Mouse (Mus musculus): ENCODE measurements around the gene Defa28.
"Not testable (repeated sequence)": the region's sequence is repeated elsewhere in the genome, so short reads cannot be mapped to it uniquely, and the experiment has no call there.

The Defa28 gene

GRCm38 (mm10) chr8:21582706-21583105 is at the start of gene Defa28:
Gene Defa28, plus strand, starts transcription at chr8:21583006.
- not testable (repeated sequence) for DNase-seq (ENCODE audit: extremely low spot score, low spot score)

GRCm38 (mm10) chr8:21565086-21565485 is 17.7 kb upstream of the Defa28 start, which contains the start of gene Defa37:
Gene Defa37, plus strand, starts transcription at chr8:21565386.
- not testable (repeated sequence) for DNase-seq (ENCODE audit: extremely low spot score, low spot score)

GRCm38 (mm10) chr8:21594408-21594807 is 11.6 kb downstream of the Defa28 start, which contains the start of gene Gm7861:
Gene Gm7861, minus strand, starts transcription at chr8:21594508.
- not testable (repeated sequence) for DNase-seq (ENCODE audit: extremely low spot score, low spot score)

- DNase-seq (ENCODE audit: extremely low spot score, low spot score) = not testable (repeated sequence)
Measured at GRCm38 (mm10) chr8:21617883-21618282, 35.1 kb downstream of the Defa28 start, which contains the start of gene Defa26. Gene Defa26, plus strand, starts transcription at chr8:21618183.
